Mouse (Mus musculus): Measurements from ENCODE around the gene Msl3. TPM values are rescaled to one million over a fixed set of nuclear protein-coding genes. Genes with fewer than 3 reads are reported as not detected.

Msl3 gene
- polyA plus RNA-seq, 1 experiment from 2014 or later: 18.3 TPM

- 47% methylated on average over 3 of the region's 3 CpGs for WGBS (ENCODE audit: insufficient replicate concordance)
- DNase-seq (no peak), ATAC-seq (ENCODE audit: low read depth) (no peak)
- H3K36me3 ChIP-seq: peaks cover 21% of the 10 kb centered on the region
- H3K9ac ChIP-seq: no peak overlapping the region
- no peaks in the 10 kb centered on the region for H3K27me3 ChIP-seq
- H3K4me2 ChIP-seq: no peak overlapping the region
- no peaks in the 10 kb centered on the region for H3K4me1 ChIP-seq (replicated peaks)
- no peak overlapping the region for H3K4me3 ChIP-seq (replicated peaks)
- no peaks in the 10 kb centered on the region for H3K9me3 ChIP-seq (replicated peaks)
- H3K27ac ChIP-seq: no peak overlapping the region
Measured at GRCm38 (mm10) chrX:168647746-168648145, 26.0 kb downstream of the Msl3 start.

GRCm38 (mm10) chrX:168643451-168643850 lies 30.2 kb downstream of the Msl3 start:
- no peaks in the 10 kb centered on the region for H3K36me3 ChIP-seq
- no peak overlapping the region for H3K9ac ChIP-seq
- no peak for ATAC-seq (ENCODE audit: low read depth)
- no peak for DNase-seq
- 73% methylated on average over 1 of the region's 1 CpGs for WGBS (ENCODE audit: insufficient replicate concordance)
- no peaks in the 10 kb centered on the region for H3K4me1 ChIP-seq (replicated peaks)
- H3K27me3 ChIP-seq: no peaks in the 10 kb centered on the region
- H3K9me3 ChIP-seq (replicated peaks): no peaks in the 10 kb centered on the region
- H3K4me2 ChIP-seq: no peak overlapping the region
- H3K27ac ChIP-seq: no peak overlapping the region
- H3K4me3 ChIP-seq (replicated peaks): no peak overlapping the region

GRCm38 (mm10) chrX:168639556-168640356 lies 33.9 kb downstream of the Msl3 start:
- H3K27ac ChIP-seq: no peak overlapping the region
- ATAC-seq (ENCODE audit: low read depth) (peak; percentile 75), DNase-seq (peak; percentile 37)
- peak overlapping the region; percentile 49 for H3K4me3 ChIP-seq (replicated peaks)
- no peaks in the 10 kb centered on the region for H3K4me1 ChIP-seq (replicated peaks)
- H3K4me2 ChIP-seq: peak overlapping the region; percentile 56
- H3K36me3 ChIP-seq: no peaks in the 10 kb centered on the region
- WGBS (ENCODE audit: insufficient replicate concordance): 14% methylated on average over 11 of the region's 11 CpGs
- peak overlapping the region; percentile 41; the same call in 1 of the 2 replicates for H3K9ac ChIP-seq
- H3K27me3 ChIP-seq: no peaks in the 10 kb centered on the region
- no peaks in the 10 kb centered on the region for H3K9me3 ChIP-seq (replicated peaks)

Other genes starting within 250 kb of the Msl3 start
- gene Frmpd4, start 96.7 kb downstream of the Msl3 start, polyA plus RNA-seq (2015; fragmentation: Nextera tagmentation; extraction: Ambion mirVana): not detected in 2 replicates
- 2.7 and 3.9 TPM in 2 replicates for gene Arhgap6, start 121.2 kb upstream of the Msl3 start, polyA plus RNA-seq (2015; fragmentation: Nextera tagmentation; extraction: Ambion mirVana)